Mouse (Mus musculus): ENCODE measurements around the gene Slc16a2. TPM values are rescaled to one million over a fixed set of nuclear protein-coding genes. Genes with fewer than 3 reads are reported as not detected.
"Not testable (repeated sequence)": the region's sequence is repeated elsewhere in the genome, so short reads cannot be mapped to it uniquely, and the experiment has no call there.

Slc16a2 gene
- polyA plus RNA-seq, 1 experiment from 2014 or later = 22.3 TPM

DNA sequence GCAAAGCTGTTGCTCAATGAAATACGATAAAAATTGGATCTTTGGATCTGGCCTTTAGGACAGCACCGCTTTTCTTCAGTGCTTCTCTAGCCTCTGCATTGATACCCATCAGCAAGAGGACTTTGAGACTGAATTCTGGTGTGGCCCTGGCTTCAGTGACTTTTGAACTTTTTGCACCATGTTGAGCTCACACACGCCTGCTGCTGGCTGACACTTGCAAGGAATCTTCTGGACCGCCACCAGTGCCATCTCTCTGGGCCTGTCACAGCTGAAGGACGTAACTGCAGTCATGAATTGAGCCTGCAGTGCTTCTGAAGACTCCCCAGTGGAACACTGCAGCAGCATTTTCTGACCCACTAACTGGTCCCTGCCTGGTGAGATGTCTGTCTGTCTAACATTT lies 128.9 kb downstream of the Slc16a2 start:
- H3K4me3 ChIP-seq = no peak overlapping the region
- H3K27me3 ChIP-seq = peaks cover 91% of the 10 kb centered on the region
- ATAC-seq (ENCODE audit: low FRiP score) = no peak
- H3K27ac ChIP-seq = no peak overlapping the region
- 90% methylated on average over 5 of the region's 5 CpGs for WGBS
- H3K9ac ChIP-seq = no peak overlapping the region
- H3K36me3 ChIP-seq = no peaks in the 10 kb centered on the region
- no peak overlapping the region for H3K4me2 ChIP-seq
- no peaks in the 10 kb centered on the region; the same call in 1 of the 2 replicates for H3K9me3 ChIP-seq
- H3K4me1 ChIP-seq (replicated peaks) = peaks cover 11% of the 10 kb centered on the region; the same call in 1 of the 2 replicates

DNA sequence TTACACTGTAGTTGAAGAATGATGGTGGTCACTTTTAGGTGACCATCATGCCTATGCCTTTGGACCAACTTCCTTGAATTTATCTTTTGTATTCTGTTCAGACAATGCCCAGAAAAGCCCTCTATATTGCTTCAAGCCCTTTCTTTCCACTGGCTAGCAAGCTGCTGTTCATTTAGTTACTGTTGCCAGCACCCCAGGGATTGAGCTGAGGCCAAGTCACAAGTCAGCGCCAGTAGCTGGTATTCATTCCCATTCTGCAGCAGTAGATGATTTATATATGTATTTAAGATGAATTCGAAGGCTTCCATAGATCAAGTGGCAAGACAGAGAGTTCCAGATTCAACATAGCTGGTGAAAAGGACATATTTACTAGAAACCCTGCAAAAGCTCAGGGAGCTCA lies 133.2 kb downstream of the Slc16a2 start:
- H3K36me3 ChIP-seq = no peaks in the 10 kb centered on the region
- H3K27ac ChIP-seq = no peak overlapping the region
- H3K27me3 ChIP-seq = peaks cover 93% of the 10 kb centered on the region
- ATAC-seq (ENCODE audit: low FRiP score) = no peak
- no peak overlapping the region for H3K4me2 ChIP-seq
- 90% methylated on average over 2 of the region's 2 CpGs for WGBS
- no peaks in the 10 kb centered on the region for H3K4me1 ChIP-seq (replicated peaks)
- H3K4me3 ChIP-seq = no peak overlapping the region
- H3K9ac ChIP-seq = no peak overlapping the region
- H3K9me3 ChIP-seq = no peaks in the 10 kb centered on the region; the same call in 1 of the 2 replicates

DNA sequence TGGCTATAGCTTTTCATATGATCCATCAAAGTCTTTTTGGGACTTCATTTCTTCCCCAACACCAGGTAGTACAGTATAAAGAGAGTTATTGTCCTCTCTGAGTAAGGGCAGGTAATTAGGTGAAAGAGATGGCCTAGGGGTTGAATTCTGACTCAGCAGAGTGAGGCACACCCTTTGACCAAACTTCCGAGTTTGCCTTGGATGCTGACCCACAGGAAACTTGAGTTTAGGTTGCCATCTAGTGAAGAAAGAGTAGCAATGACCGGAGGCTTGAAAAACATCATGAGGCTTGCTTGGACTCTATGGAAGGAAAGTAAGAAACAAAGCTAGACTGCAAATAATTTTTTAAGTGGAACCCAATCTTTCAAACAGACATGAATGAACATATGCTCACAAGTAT lies 147.1 kb downstream of the Slc16a2 start:
- H3K9ac ChIP-seq = no peak overlapping the region
- H3K4me3 ChIP-seq = no peak overlapping the region
- peaks cover 47% of the 10 kb centered on the region for H3K27me3 ChIP-seq
- 31% methylated on average over 2 of the region's 2 CpGs for WGBS
- no peaks in the 10 kb centered on the region for H3K36me3 ChIP-seq
- no peak for ATAC-seq (ENCODE audit: low FRiP score)
- no peaks in the 10 kb centered on the region for H3K9me3 ChIP-seq
- no peaks in the 10 kb centered on the region for H3K4me1 ChIP-seq (replicated peaks)
- H3K27ac ChIP-seq = no peak overlapping the region
- no peak overlapping the region for H3K4me2 ChIP-seq

DNA sequence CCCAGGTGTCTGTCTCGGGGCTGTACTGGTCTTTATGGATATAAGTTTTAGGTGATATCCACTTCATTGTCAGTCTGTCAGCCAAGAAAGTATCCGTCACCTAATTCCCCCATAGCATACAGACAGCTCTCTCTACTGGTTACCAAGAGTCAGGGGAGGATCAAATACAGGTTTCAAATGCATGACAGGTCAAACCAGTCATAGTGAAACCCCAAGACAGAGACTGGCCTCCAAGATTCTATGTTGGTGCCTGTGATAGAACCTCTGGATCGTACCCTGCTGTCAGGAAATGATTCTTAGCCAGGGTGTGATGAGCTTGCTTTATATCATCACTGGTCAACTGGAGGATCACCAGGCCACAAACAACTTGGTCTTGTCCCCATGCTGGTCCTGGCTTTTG lies 148.0 kb downstream of the Slc16a2 start:
- Histone ChIP-seq H3K36me3 (no peaks in the 10 kb centered on the region), H3K27ac (no peak overlapping the region), H3K9ac (no peak overlapping the region), H3K4me2 (no peak overlapping the region), H3K9me3 (no peaks in the 10 kb centered on the region), H3K4me3 (no peak overlapping the region), H3K27me3 (peaks cover 39% of the 10 kb centered on the region), H3K4me1 (replicated peaks) (no peaks in the 10 kb centered on the region)
- no peak for ATAC-seq (ENCODE audit: low FRiP score)
- 75% methylated on average over 3 of the region's 3 CpGs for WGBS

DNA sequence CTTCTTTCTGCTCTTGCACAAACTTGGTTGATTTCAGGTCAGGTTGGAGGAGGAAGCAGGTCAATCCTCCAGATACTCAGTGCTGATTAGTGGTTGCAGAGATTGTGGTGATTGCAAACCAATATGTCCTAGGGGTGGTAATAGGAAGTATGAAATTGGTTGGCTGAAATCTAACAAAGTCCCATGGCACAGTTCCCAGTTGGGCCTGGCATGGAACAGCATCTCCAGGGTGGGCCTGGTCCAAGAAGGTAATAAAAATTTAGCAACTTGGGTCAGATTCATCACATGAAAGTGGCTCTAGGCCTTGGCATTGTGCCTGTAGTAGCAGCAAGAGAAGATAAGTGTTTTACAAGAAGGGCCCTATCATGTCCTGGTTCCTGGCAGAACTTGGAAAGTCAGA lies 151.5 kb downstream of the Slc16a2 start:
- Histone ChIP-seq H3K4me1 (replicated peaks) (no peaks in the 10 kb centered on the region), H3K27me3 (peaks cover 32% of the 10 kb centered on the region), H3K4me2 (no peak overlapping the region), H3K9me3 (no peaks in the 10 kb centered on the region), H3K27ac (no peak overlapping the region), H3K36me3 (no peaks in the 10 kb centered on the region), H3K4me3 (no peak overlapping the region), H3K9ac (no peak overlapping the region)
- ATAC-seq (ENCODE audit: low FRiP score) = no peak

DNA sequence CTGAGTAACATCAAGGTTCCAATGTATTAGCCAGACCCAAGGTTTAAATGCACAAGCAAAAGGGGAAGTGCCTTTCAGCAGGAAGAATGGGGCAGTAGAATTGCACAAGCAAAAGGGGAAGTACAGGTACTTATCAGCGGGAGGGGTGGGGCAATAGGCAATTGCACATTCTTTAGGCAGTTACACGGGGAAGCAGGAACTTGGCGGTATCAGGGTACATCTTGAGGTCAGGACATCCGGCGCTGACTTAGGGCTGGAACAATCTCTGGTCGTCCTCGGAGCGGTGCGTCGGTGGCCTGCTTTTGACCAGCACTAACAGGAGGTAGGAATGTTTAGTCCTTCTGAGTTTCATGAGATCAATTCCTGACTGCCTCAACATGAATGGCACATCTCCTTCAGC lies 157.3 kb downstream of the Slc16a2 start:
- H3K9me3 ChIP-seq; ATAC-seq (ENCODE audit: low FRiP score); H3K9ac ChIP-seq; H3K4me3 ChIP-seq; H3K27ac ChIP-seq; H3K36me3 ChIP-seq; H3K4me1 ChIP-seq (replicated peaks); H3K4me2 ChIP-seq: not testable (repeated sequence)
- H3K27me3 ChIP-seq = peaks cover 50% of the 10 kb centered on the region
- WGBS = 90% methylated on average over 10 of the region's 10 CpGs

DNA sequence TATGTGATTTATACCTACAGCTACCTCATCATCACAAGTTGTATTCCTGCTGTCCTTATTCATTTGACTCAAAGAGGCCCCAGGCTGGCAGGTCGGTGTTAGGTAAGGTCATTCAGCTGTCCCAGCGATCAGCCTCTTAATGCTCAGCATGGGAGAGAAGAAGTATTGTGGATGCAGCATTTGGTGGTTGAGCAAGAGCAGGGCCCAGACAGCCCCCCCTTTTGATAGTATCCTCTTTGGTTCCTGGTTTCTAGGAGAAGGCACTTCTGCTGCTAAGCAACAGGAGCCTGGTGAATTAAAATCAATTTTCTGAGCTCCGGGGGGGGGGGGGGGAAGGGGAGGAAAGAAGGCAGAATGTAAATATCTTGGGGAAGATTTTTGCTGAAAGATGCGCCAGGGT lies 162.8 kb downstream of the Slc16a2 start:
- 50% methylated on average over 4 of the region's 4 CpGs for WGBS
- Histone ChIP-seq H3K4me2 (no peak overlapping the region), H3K27me3 (peaks cover 63% of the 10 kb centered on the region), H3K9me3 (no peaks in the 10 kb centered on the region; the same call in 1 of the 2 replicates), H3K4me1 (replicated peaks) (0 out of 2 replicates have a peak, but pooled peaks cover 3% of the 10 kb centered on the region), H3K4me3 (no peak overlapping the region), H3K36me3 (no peaks in the 10 kb centered on the region), H3K27ac (no peak overlapping the region), H3K9ac (no peak overlapping the region)
- ATAC-seq (ENCODE audit: low FRiP score) = no peak

DNA sequence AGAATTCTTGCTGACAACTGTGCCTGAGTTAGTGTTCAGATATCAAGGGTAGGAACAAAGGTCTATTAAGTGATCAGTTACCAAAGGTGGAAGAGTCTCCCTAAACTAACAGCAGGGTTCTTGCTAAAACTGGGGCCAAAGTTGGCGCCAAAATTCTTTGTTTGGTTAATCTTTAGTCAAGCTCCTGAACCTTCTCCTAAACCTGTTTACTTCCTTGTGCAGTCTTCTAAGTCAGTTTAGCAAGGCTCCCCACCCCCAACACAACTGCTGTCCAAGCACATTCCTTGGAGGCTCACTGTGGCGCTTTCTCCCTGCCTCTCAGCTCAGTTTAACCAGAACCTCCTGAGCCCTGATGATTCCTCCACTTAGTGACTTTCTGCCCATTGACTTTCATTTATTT lies 168.8 kb downstream of the Slc16a2 start:
- Histone ChIP-seq H3K4me1 (replicated peaks) (no peaks in the 10 kb centered on the region), H3K9me3 (no peaks in the 10 kb centered on the region), H3K4me3 (no peak overlapping the region), H3K9ac (no peak overlapping the region), H3K27ac (no peak overlapping the region), H3K27me3 (peaks cover 53% of the 10 kb centered on the region), H3K36me3 (no peaks in the 10 kb centered on the region), H3K4me2 (no peak overlapping the region)
- 33% methylated on average over 2 of the region's 2 CpGs for WGBS
- ATAC-seq (ENCODE audit: low FRiP score) = no peak

DNA sequence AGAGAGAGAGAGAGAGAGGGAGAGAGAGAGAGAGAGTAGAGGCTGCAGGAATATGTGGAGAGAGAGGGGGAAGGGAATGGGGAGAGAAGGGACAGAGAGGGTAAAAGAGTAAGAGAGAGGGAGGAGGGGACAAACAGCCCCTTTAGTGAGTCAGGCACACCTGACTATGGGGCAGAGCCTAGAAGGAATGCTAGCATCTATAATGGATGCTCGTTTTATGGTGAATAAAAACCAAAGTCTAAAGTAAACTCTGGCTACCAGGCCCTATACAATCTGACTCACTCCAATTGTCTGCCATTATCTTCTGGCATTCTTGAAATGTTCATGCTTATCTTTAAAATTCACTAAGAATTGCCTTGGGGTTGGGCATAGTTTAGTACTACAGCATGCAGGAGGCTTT lies 169.7 kb downstream of the Slc16a2 start:
- Histone ChIP-seq H3K27ac (no peak overlapping the region), H3K4me3 (no peak overlapping the region), H3K9ac (no peak overlapping the region), H3K36me3 (no peaks in the 10 kb centered on the region), H3K27me3 (peaks cover 55% of the 10 kb centered on the region), H3K4me2 (no peak overlapping the region), H3K9me3 (no peaks in the 10 kb centered on the region), H3K4me1 (replicated peaks) (no peaks in the 10 kb centered on the region)
- no peak for ATAC-seq (ENCODE audit: low FRiP score)
- 45% methylated on average over 1 of the region's 1 CpGs for WGBS

Other genes starting within 250 kb of the Slc16a2 start
- gene Zcchc13, start 191.4 kb downstream of the Slc16a2 start, polyA plus RNA-seq (2015; fragmentation: Nextera tagmentation; extraction: Ambion mirVana) = not detected in 2 replicates
- 31.3 and 32.1 TPM in 2 replicates for gene Rlim, start 159.3 kb upstream of the Slc16a2 start, polyA plus RNA-seq (2015; fragmentation: Nextera tagmentation; extraction: Ambion mirVana)